Mouse (Mus musculus) brain, embryonic 14.5 days (tissue): ENCODE results near the gene Htr5b.

Experiments used
- CTCF ChIP-seq: fragments of 200-500 bp; IDR thresholded peaks from 2 replicates; pipeline ENCODE4 v1.5.1; 2012; ENCODE audit warnings: inconsistent platforms, mild to moderate bottlenecking, moderate library complexity, borderline replicate concordance; ENCODE audit not compliant: insufficient read depth, insufficient read length; ENCODE audit errors: extremely low read depth
- POLR2A ChIP-seq: fragments of 200-500 bp; IDR thresholded peaks from 2 replicates; pipeline ENCODE4 v1.6.1; 2012; ENCODE audit warnings: mild to moderate bottlenecking, inconsistent platforms, borderline replicate concordance; ENCODE audit not compliant: poor library complexity, insufficient read depth, insufficient read length, severe bottlenecking; ENCODE audit errors: extremely low read depth

- TF ChIP-seq CTCF (no peak), POLR2A (no peak)
Observed at GRCm38 (mm10) chr1:121518609-121519008, 9.7 kb downstream of the Htr5b start.
